Mouse (Mus musculus): ENCODE measurements around the gene Rbms1. TPM values are rescaled to one million over a fixed set of nuclear protein-coding genes. Genes with fewer than 3 reads are reported as not detected.
"Not testable (repeated sequence)": the region's sequence is repeated elsewhere in the genome, so short reads cannot be mapped to it uniquely, and the experiment has no call there.

Rbms1 gene
- polyA plus RNA-seq, 1 experiment from 2014 or later = 78.6 TPM

DNA sequence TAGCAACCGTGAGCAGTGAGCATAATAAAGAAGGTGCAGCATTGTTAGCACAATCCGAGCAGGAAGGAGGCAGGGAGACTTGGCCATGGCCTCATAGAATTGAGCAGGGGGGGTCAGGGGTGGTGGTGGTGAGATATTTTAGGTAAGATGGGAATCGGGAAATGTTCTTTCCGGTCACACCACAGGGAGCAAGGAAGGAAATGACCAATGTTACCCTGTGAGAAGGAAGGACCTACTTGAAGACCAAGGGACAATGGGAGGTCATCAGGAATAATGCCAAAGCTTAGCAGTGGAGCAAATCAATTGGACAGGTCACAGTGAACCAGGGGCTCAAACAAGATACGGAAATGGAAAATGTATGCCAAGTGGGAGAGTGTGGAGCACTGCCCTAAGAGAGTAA lies 124.1 kb downstream of the Rbms1 start:
- no peak overlapping the region for H3K4me3 ChIP-seq (ENCODE audit: low read depth, low read length)
- DNase-seq (ENCODE audit: low spot score) = no peak
- H3K4me2 ChIP-seq (replicated peaks; ENCODE audit: low read depth, low read length) = no peak overlapping the region
- H3K36me3 ChIP-seq (ENCODE audit: control insufficient read depth, insufficient read depth, low read length) = no peaks in the 10 kb centered on the region
- no peak overlapping the region for H3K27ac ChIP-seq (ENCODE audit: low read depth, low read length)
- ATAC-seq (ENCODE audit: low FRiP score) = no peak
- no peaks in the 10 kb centered on the region for H3K27me3 ChIP-seq (ENCODE audit: control insufficient read depth, insufficient read depth, low read length)
- 69% methylated on average over 5 of the region's 5 CpGs for WGBS
- no peaks in the 10 kb centered on the region for H3K9me3 ChIP-seq (ENCODE audit: control insufficient read depth, low read length)
- H3K4me1 ChIP-seq (replicated peaks; ENCODE audit: control insufficient read depth, insufficient read depth, low read length) = no peaks in the 10 kb centered on the region
- H3K9ac ChIP-seq (ENCODE audit: low read depth, low read length) = no peak overlapping the region

DNA sequence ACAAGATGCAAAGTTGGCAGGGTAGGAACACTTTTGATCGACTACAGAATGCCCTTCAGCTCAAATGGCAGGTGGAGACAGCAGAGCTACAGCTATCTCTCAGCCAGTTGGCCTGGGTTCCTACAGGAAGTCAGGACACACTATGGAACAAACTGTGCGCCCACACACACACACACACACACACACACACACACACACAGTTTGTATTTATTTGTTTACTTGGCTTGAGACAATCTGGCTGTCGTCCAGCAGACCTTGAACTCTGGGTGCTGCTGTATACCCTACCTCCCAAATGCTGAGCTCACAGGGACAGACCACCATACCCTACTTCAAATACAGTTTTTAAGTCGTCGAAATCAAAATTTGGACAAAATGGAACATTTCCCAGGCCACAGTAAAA lies 125.4 kb downstream of the Rbms1 start:
- H3K4me2 ChIP-seq (replicated peaks; ENCODE audit: low read depth, low read length) = no peak overlapping the region
- WGBS = 75% methylated on average over 5 of the region's 5 CpGs
- no peaks in the 10 kb centered on the region for H3K9me3 ChIP-seq (ENCODE audit: control insufficient read depth, low read length)
- no peak overlapping the region for H3K4me3 ChIP-seq (ENCODE audit: low read depth, low read length)
- ATAC-seq (ENCODE audit: low FRiP score) (no peak), DNase-seq (ENCODE audit: low spot score) (no peak)
- no peak overlapping the region for H3K27ac ChIP-seq (ENCODE audit: low read depth, low read length)
- H3K36me3 ChIP-seq (ENCODE audit: control insufficient read depth, insufficient read depth, low read length) = no peaks in the 10 kb centered on the region
- no peaks in the 10 kb centered on the region for H3K4me1 ChIP-seq (replicated peaks; ENCODE audit: control insufficient read depth, insufficient read depth, low read length)
- H3K9ac ChIP-seq (ENCODE audit: low read depth, low read length) = no peak overlapping the region
- H3K27me3 ChIP-seq (ENCODE audit: control insufficient read depth, insufficient read depth, low read length) = no peaks in the 10 kb centered on the region

DNA sequence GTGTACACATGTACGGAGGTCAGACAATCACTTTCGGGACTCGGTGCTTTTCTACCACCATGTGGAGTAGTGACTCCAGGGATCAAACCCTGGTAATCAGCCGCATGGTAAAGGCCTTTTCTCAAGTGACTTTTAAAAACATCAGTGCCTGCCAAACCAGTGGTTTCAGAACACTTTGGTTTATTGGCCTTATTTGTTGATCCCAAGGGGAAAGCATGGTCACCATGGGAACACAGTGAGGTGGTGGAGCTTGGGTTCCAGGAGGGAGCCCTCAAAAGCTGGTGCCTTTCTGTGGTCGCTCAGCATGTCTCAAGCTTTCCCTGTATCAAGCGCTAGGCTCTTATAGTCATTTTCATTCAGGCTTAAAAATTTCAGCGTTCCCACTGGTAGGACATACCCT lies 126.8 kb downstream of the Rbms1 start:
- Histone ChIP-seq H3K9ac (ENCODE audit: low read depth, low read length) (no peak overlapping the region), H3K27me3 (ENCODE audit: control insufficient read depth, insufficient read depth, low read length) (no peaks in the 10 kb centered on the region), H3K9me3 (ENCODE audit: control insufficient read depth, low read length) (no peaks in the 10 kb centered on the region), H3K27ac (ENCODE audit: low read depth, low read length) (no peak overlapping the region), H3K4me2 (replicated peaks; ENCODE audit: low read depth, low read length) (no peak overlapping the region), H3K4me3 (ENCODE audit: low read depth, low read length) (no peak overlapping the region), H3K4me1 (replicated peaks; ENCODE audit: control insufficient read depth, insufficient read depth, low read length) (no peaks in the 10 kb centered on the region), H3K36me3 (ENCODE audit: control insufficient read depth, insufficient read depth, low read length) (no peaks in the 10 kb centered on the region)
- ATAC-seq (ENCODE audit: low FRiP score) (no peak), DNase-seq (ENCODE audit: low spot score) (no peak)
- 96% methylated on average over 7 of the region's 7 CpGs for WGBS

DNA sequence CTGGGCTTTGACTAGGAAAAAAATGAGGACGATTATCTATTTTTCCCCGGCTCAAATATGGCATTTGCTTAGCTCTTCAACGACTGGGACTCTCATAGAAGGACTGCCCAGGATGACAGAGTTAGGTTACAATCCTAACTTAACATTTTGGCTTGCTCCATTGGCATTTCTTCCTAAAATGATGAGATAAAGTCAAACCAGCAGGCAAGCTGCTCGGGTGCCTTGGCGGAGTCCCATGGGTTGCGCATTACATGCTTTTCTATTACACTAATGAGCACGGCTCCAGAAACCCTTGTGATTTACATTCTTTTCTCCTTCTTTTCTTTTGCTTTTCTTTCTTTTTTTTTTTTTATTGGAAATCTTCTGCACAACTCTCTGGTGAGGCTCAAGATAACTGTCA lies 128.7 kb downstream of the Rbms1 start:
- ATAC-seq (ENCODE audit: low FRiP score) (no peak), DNase-seq (ENCODE audit: low spot score) (no peak)
- H3K4me2 ChIP-seq (replicated peaks; ENCODE audit: low read depth, low read length) = no peak overlapping the region
- 84% methylated on average over 7 of the region's 7 CpGs for WGBS
- H3K9me3 ChIP-seq (ENCODE audit: control insufficient read depth, low read length) = no peaks in the 10 kb centered on the region
- no peak overlapping the region for H3K4me3 ChIP-seq (ENCODE audit: low read depth, low read length)
- no peaks in the 10 kb centered on the region for H3K4me1 ChIP-seq (replicated peaks; ENCODE audit: control insufficient read depth, insufficient read depth, low read length)
- H3K27me3 ChIP-seq (ENCODE audit: control insufficient read depth, insufficient read depth, low read length) = no peaks in the 10 kb centered on the region
- H3K36me3 ChIP-seq (ENCODE audit: control insufficient read depth, insufficient read depth, low read length) = no peaks in the 10 kb centered on the region
- no peak overlapping the region for H3K9ac ChIP-seq (ENCODE audit: low read depth, low read length)
- no peak overlapping the region for H3K27ac ChIP-seq (ENCODE audit: low read depth, low read length)

DNA sequence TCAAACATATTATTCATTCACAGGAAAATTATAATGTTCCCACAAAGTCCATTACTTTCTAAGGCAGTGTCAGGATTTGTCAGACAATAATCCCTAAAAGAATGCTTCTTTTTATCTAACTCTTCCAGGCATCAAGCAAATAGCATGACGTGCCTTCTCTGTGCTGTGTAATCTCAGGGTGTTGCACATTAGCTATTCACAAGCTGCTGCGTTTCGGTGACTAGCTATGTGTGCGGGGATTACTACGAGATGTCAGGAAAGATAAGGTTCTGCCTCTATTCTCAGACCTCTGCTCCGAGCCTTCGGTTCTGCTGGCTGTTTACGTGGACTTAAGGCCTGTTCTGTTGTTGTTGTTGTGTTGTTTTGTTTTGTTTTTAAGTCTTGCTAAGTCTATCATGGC lies 130.7 kb downstream of the Rbms1 start:
- Histone ChIP-seq H3K27me3 (ENCODE audit: control insufficient read depth, insufficient read depth, low read length) (no peaks in the 10 kb centered on the region), H3K4me3 (ENCODE audit: low read depth, low read length) (no peak overlapping the region), H3K27ac (ENCODE audit: low read depth, low read length) (no peak overlapping the region), H3K9me3 (ENCODE audit: control insufficient read depth, low read length) (no peaks in the 10 kb centered on the region), H3K4me2 (replicated peaks; ENCODE audit: low read depth, low read length) (no peak overlapping the region), H3K4me1 (replicated peaks; ENCODE audit: control insufficient read depth, insufficient read depth, low read length) (no peaks in the 10 kb centered on the region), H3K9ac (ENCODE audit: low read depth, low read length) (no peak overlapping the region), H3K36me3 (ENCODE audit: control insufficient read depth, insufficient read depth, low read length) (no peaks in the 10 kb centered on the region)
- ATAC-seq (ENCODE audit: low FRiP score) (no peak), DNase-seq (ENCODE audit: low spot score) (no peak)
- WGBS = 92% methylated on average over 8 of the region's 8 CpGs

DNA sequence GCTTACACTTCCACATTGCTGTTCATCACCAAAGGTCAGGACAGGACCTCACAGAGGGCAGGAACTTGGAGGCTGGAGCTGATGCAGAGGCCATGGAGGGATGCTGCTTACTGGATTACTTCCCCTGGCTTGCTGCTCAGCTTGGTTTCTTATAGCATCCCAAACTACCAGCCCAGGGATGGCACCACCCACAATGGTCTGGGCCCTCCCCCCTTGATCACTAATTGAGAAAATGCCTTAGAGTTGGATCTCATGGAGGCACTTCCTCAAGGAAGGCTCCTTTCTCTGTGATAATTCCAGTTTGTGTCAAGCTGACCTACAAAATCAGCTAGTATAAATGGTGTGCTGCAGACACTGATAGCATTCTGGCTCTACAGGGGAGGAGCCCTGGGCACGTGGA lies 132.5 kb downstream of the Rbms1 start:
- H3K9me3 ChIP-seq (ENCODE audit: control insufficient read depth, low read length); H3K9ac ChIP-seq (ENCODE audit: low read depth, low read length); H3K27ac ChIP-seq (ENCODE audit: low read depth, low read length); H3K36me3 ChIP-seq (ENCODE audit: control insufficient read depth, insufficient read depth, low read length); H3K4me2 ChIP-seq (replicated peaks; ENCODE audit: low read depth, low read length); H3K4me1 ChIP-seq (replicated peaks; ENCODE audit: control insufficient read depth, insufficient read depth, low read length); ATAC-seq (ENCODE audit: low FRiP score); H3K27me3 ChIP-seq (ENCODE audit: control insufficient read depth, insufficient read depth, low read length); DNase-seq (ENCODE audit: low spot score); H3K4me3 ChIP-seq (ENCODE audit: low read depth, low read length): not testable (repeated sequence)
- 80% methylated on average over 1 of the region's 1 CpGs for WGBS

DNA sequence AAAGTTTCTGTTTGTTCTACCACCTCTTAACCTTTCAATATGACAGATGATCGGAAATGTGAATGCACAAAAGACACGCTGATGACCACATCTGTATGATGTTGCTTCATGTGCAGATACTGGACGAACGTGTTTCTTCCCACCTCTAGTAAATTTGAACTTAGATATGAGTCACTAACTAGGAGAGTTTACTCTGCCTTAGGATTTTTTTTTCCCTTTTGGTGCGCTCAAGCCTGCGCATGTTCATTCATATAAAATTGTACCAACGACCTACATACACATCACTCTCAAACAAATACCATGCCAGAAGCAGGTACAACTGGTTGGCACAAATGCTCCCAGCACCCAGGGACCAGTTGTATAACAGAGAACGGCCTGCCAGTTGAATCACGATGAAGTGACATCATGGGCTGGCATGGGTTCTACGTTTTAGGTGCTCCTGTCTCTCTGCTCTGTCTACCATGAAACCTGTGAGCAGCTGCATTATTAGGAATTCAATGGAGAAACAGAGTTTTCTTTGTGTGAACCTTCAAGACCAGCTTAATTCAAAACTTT lies 134.0 kb downstream of the Rbms1 start:
- Histone ChIP-seq H3K4me2 (replicated peaks; ENCODE audit: low read depth, low read length) (no peak overlapping the region), H3K4me3 (ENCODE audit: low read depth, low read length) (no peak overlapping the region), H3K27me3 (ENCODE audit: control insufficient read depth, insufficient read depth, low read length) (no peaks in the 10 kb centered on the region), H3K36me3 (ENCODE audit: control insufficient read depth, insufficient read depth, low read length) (no peaks in the 10 kb centered on the region), H3K4me1 (replicated peaks; ENCODE audit: control insufficient read depth, insufficient read depth, low read length) (no peaks in the 10 kb centered on the region), H3K9ac (ENCODE audit: low read depth, low read length) (no peak overlapping the region), H3K27ac (ENCODE audit: low read depth, low read length) (no peak overlapping the region), H3K9me3 (ENCODE audit: control insufficient read depth, low read length) (no peaks in the 10 kb centered on the region)
- WGBS = 95% methylated on average over 10 of the region's 10 CpGs
- ATAC-seq (ENCODE audit: low FRiP score) = no peak
- no peak for DNase-seq (ENCODE audit: low spot score)

DNA sequence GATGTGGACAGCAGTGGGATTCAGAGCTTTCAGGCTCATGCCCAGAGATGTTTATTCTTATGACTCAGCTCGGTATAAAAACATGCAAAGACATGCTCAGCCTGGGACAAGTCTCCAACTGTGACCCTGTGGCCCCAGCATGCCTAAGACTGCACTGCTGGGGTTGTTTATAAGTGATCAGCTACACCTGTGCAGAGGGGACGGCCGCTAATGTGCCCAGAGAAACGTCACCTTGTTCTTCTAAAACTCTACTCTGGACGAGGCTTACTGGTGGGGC lies 135.9 kb downstream of the Rbms1 start:
- 86% methylated on average over 5 of the region's 5 CpGs for whole genome bisulfite sequencing

DNA sequence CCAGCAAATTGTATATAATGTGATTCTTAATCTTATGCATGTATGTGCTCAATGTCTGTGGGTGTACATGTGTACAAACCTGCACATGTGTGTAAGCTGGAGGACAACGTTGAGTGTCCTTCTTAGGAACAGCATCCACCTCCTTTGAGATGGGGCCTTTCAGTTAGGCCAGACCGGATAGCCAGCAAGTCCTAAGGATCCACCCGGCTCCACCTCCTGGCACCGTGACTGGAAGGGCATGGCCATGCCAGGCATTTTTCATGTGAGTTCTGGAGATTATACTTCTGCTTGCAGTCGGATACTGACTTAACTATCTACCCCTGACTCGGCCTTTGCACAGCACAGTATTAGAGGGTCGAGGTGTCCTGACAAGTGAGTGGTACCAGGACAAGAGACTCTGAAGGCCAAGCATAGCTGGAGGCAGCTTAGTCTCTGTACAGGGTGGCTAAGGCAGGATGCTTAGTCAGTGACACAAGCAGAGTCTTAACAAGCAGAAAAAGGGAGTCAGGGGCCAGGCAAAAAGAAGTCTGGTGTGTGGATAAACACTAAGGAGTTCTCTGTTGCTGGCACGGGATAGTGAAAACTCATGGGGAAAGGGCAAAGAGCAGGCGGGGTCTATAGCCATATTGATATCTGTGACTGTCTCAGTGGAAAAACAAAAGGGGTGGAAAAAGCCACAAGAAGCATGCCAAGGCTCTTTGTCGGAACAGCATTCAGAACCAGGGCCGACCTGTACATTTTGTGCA lies 136.4 kb downstream of the Rbms1 start:
- Histone ChIP-seq H3K27me3 (ENCODE audit: control insufficient read depth, insufficient read depth, low read length) (no peaks in the 10 kb centered on the region), H3K4me2 (replicated peaks; ENCODE audit: low read depth, low read length) (no peak overlapping the region), H3K9me3 (ENCODE audit: control insufficient read depth, low read length) (no peaks in the 10 kb centered on the region), H3K4me3 (ENCODE audit: low read depth, low read length) (no peak overlapping the region), H3K4me1 (replicated peaks; ENCODE audit: control insufficient read depth, insufficient read depth, low read length) (no peaks in the 10 kb centered on the region), H3K36me3 (ENCODE audit: control insufficient read depth, insufficient read depth, low read length) (no peaks in the 10 kb centered on the region), H3K27ac (ENCODE audit: low read depth, low read length) (no peak overlapping the region), H3K9ac (ENCODE audit: low read depth, low read length) (no peak overlapping the region)
- 87% methylated on average over 11 of the region's 11 CpGs for WGBS
- no peak for DNase-seq (ENCODE audit: low spot score)
- ATAC-seq (ENCODE audit: low FRiP score) = no peak

More for the DNA sequence above, 135.9 kb downstream of the Rbms1 start:
- Histone ChIP-seq H3K4me3 (ENCODE audit: low read depth, low read length) (no peak overlapping the region), H3K27me3 (ENCODE audit: control insufficient read depth, insufficient read depth, low read length) (no peaks in the 10 kb centered on the region), H3K9ac (ENCODE audit: low read depth, low read length) (no peak overlapping the region), H3K36me3 (ENCODE audit: control insufficient read depth, insufficient read depth, low read length) (no peaks in the 10 kb centered on the region), H3K9me3 (ENCODE audit: control insufficient read depth, low read length) (no peaks in the 10 kb centered on the region), H3K4me1 (replicated peaks; ENCODE audit: control insufficient read depth, insufficient read depth, low read length) (no peaks in the 10 kb centered on the region), H3K27ac (ENCODE audit: low read depth, low read length) (no peak overlapping the region), H3K4me2 (replicated peaks; ENCODE audit: low read depth, low read length) (no peak overlapping the region)
- no peak for ATAC-seq (ENCODE audit: low FRiP score)
- DNase-seq (ENCODE audit: low spot score) = no peak
